Mouse (Mus musculus) kidney, adult 18-20 months (tissue): Measurements from ENCODE around the gene Henmt1.

Source experiments
- DNase-seq: peaks from one replicate; pipeline ENCODE4 v3.0.0; 2021

The Henmt1 gene

GRCm38 (mm10) chr3:109005777-109006176, 66.1 kb downstream of the Henmt1 start:
- DNase-seq = no peak

GRCm38 (mm10) chr3:109008180-109008579, 68.5 kb downstream of the Henmt1 start:
- DNase-seq = no peak
